Mouse (Mus musculus): ENCODE results near the gene Clgn.

GRCm38 (mm10) chr8:83421354-83421753 lies 31.7 kb downstream of the Clgn start:
- TF ChIP-seq CTCF (IDR thresholded peaks at IDR 0.05; ENCODE audit: extremely low read depth, insufficient read depth, low read length): no peak
- TF ChIP-seq POLR2A (IDR thresholded peaks at IDR 0.05; ENCODE audit: extremely low read depth, insufficient read depth, low read length): no peak
